Mouse (Mus musculus) heart, embryonic 10.5 days (tissue): Measurements from ENCODE around the gene Ccdc127. TPM values are rescaled to one million over a fixed set of nuclear protein-coding genes. Genes with fewer than 3 reads are reported as not detected.

Experiments
- DNase-seq: peaks from one replicate; pipeline ENCODE4 v3.0.0-alpha.2; 2017; ENCODE audit warnings: low spot score
- H3K27ac ChIP-seq: fragments of 300-500 bp; sonication (generic); 2 replicates; pipeline ENCODE4 v1.5.1; 2016; ENCODE audit warnings: mild to moderate bottlenecking
- H3K27me3 ChIP-seq: fragments of 300-500 bp; sonication (generic); 2 replicates; pipeline ENCODE4 v1.6.1; 2016; ENCODE audit warnings: mild to moderate bottlenecking; ENCODE audit not compliant: poor library complexity, insufficient read depth, severe bottlenecking
- H3K36me3 ChIP-seq: fragments of 300-500 bp; sonication (generic); 2 replicates; pipeline ENCODE4 v1.6.1; 2016; ENCODE audit warnings: mild to moderate bottlenecking, moderate library complexity
- H3K4me1 ChIP-seq: fragments of 300-500 bp; sonication (generic); 2 replicates; pipeline ENCODE4 v1.6.1; 2016; ENCODE audit warnings: mild to moderate bottlenecking
- H3K4me3 ChIP-seq: fragments of 300-500 bp; sonication (generic); 2 replicates; pipeline ENCODE4 v1.5.1; 2016; ENCODE audit warnings: mild to moderate bottlenecking, moderate library complexity
- H3K9me3 ChIP-seq: fragments of 300-500 bp; sonication (generic); 2 replicates; pipeline ENCODE4 v1.6.1; 2016; ENCODE audit warnings: mild to moderate bottlenecking, moderate library complexity
- WGBS: fragments of 180-500 bp; shearing (Covaris S2); methylation state at CpG from one replicate; pipeline ENCODE4 v1.1.7; 2016; 5-methylcytosine and 5-hydroxymethylcytosine counted together
- polyA plus RNA-seq: library from polyadenylated mRNA; unstranded; fragments of >200 nt; fragmentation: Nextera tagmentation; extraction: Ambion mirVana; gene quantifications from 2 replicates; pipeline ENCODE4 v1.2.1, GENCODE M21; 2016

The Ccdc127 gene
- polyA plus RNA-seq: 50.0 and 50.2 TPM in 2 replicates

DNA sequence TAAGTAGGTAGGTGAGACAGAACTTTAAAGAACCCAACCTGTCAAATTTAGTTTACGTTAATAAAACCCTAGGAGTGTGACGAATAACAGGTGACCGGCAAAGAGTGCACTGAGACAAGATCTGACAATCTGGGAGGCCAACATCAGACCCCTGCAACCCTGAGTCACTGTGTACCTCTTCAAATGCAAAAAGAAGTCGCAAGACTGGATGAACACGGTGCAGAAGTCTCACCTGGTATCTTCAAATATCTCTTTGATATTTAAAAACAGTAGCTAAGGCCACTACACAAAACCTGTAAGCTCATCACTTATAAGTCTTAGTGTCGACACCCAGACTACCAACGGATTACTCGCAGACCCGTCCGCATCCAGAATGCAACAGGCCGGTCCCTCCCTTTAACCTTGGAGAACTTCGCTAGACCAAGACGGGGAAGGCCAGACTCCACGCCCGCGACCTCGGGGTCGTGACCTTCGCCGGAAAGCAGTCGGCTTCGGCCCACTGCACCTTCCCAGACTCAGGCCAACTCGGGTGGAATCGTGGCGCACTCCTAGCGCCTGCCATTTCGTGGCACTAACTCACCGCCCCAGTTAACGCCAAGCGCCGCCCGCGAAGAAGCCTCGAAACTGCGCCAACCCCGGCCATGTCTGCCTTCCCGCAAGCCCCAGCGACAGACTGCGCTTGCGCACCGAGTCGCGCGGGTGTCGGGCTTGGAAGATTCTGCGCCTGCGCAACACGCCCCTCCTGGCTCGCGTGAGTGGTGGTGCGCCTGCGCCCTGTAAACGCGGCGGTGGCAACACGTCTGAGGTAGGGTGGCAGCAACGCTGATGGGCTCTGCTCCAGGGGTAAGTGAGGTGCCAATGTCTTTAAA lies at the start of gene Ccdc127, which contains the start of gene Sdha:
Ccdc127 (plus strand) TSS at position 744 of the 869 bp plus-strand sequence.
Sdha (minus strand) TSS at position 715 of the 869 bp plus-strand sequence.
- peaks cover 15% of the 10 kb centered on the region for H3K4me1 ChIP-seq
- peak; percentile 98 for DNase-seq
- H3K27ac ChIP-seq: peak within 1 kb of the TSS; percentile 99
- 2% methylated on average over 57 of the region's 57 CpGs for WGBS
- H3K4me3 ChIP-seq: peak within 1 kb of the TSS; percentile 77
- no peaks in the 10 kb centered on the region for H3K27me3 ChIP-seq
- peaks cover 20% of the 10 kb centered on the region for H3K36me3 ChIP-seq
- H3K9me3 ChIP-seq: no peaks in the 10 kb centered on the region

GRCm38 (mm10) chr13:74300925-74301606 lies 49.0 kb upstream of the Ccdc127 start:
- Histone ChIP-seq H3K4me1 (no peaks in the 10 kb centered on the region), H3K36me3 (peaks cover 39% of the 10 kb centered on the region), H3K27me3 (no peaks in the 10 kb centered on the region), H3K4me3 (no peak overlapping the region), H3K27ac (no peak overlapping the region), H3K9me3 (no peaks in the 10 kb centered on the region)
- DNase-seq: peak; percentile 83
- 41% methylated on average over 4 of the region's 4 CpGs for WGBS

GRCm38 (mm10) chr13:74301607-74301984 lies 48.5 kb upstream of the Ccdc127 start:
- Histone ChIP-seq H3K9me3 (no peaks in the 10 kb centered on the region), H3K27ac (no peak overlapping the region), H3K4me1 (no peaks in the 10 kb centered on the region), H3K36me3 (peaks cover 44% of the 10 kb centered on the region), H3K27me3 (no peaks in the 10 kb centered on the region), H3K4me3 (no peak overlapping the region)
- 71% methylated on average over 6 of the region's 6 CpGs for WGBS
- DNase-seq: no peak

DNA sequence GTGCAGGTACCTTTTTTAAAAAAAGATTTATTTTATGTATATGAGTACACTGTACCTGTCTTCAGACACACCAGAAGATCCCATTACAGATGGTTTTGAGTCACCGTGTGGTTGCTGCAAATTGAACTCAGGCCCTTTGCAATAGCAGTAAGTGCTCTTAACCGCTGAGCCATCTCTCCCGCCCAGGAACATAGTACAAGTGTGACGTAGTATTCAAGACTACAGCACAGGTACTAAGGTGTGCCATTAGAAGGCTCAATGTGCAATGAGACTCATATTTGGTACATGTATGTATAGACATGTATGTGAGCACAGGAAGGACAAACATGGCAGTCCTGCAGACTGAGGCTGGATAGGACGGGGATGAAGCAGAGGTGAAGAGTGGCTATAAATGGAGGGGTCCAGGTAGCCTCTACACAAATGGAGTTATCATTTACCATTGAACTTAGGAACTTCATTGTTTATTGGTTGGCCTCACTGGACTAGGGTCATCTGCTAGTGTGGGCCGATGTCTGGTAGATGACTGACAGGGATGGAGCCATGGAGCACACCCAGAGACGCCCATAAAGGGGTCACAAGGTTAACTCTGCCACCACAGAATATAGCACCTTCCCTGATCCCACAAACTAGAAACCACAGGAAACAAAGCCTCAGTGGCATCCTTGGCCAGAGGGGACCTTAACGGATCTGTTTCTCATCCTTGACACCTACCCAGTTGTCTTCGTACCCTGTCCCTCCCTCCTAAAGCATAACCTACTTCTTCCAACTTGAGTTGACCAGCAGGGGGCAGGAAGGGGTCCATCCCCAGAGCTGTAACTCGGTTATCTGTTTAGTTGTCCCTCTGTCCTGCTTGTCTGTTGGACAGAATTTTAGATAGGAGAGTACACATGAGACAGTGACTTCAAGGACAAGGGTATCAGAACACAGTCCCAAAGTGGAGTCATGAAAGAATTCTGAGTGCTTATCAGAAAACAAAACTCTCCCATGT lies 47.8 kb upstream of the Ccdc127 start:
- H3K36me3 ChIP-seq: peaks cover 51% of the 10 kb centered on the region
- no peaks in the 10 kb centered on the region for H3K4me1 ChIP-seq
- H3K9me3 ChIP-seq: no peaks in the 10 kb centered on the region
- WGBS: 83% methylated on average over 10 of the region's 10 CpGs
- H3K4me3 ChIP-seq: no peak overlapping the region
- DNase-seq: no peak
- no peaks in the 10 kb centered on the region for H3K27me3 ChIP-seq
- no peak overlapping the region for H3K27ac ChIP-seq

DNA sequence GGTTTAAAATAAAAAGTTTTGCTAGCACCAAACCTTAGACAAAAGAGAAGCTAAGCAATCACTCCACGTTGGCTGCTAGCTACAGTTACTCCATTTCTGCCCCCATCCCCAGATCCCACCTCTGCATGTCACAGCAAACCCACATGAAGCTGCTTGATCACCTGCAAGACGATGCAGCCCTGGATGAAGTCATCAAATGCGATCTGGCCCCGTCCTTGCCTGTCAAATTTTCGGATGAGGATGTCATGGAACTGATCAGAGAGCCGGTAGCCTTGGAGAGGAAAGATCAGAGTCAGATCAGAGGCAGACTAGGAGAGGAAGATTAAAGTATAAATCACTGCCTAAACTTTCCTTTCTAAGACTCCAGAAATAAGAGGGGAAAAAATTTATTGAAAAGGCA lies 44.7 kb upstream of the Ccdc127 start:
- DNase-seq: no peak
- WGBS: 86% methylated on average over 6 of the region's 6 CpGs
- no peaks in the 10 kb centered on the region for H3K9me3 ChIP-seq
- H3K4me3 ChIP-seq: no peak overlapping the region
- H3K27me3 ChIP-seq: no peaks in the 10 kb centered on the region
- no peaks in the 10 kb centered on the region for H3K4me1 ChIP-seq
- no peak overlapping the region for H3K27ac ChIP-seq
- H3K36me3 ChIP-seq: peaks cover 78% of the 10 kb centered on the region

- 94% methylated on average over 1 of the region's 1 CpGs for WGBS
Observed at GRCm38 (mm10) chr13:74305780-74306179, 44.3 kb upstream of the Ccdc127 start.

DNA sequence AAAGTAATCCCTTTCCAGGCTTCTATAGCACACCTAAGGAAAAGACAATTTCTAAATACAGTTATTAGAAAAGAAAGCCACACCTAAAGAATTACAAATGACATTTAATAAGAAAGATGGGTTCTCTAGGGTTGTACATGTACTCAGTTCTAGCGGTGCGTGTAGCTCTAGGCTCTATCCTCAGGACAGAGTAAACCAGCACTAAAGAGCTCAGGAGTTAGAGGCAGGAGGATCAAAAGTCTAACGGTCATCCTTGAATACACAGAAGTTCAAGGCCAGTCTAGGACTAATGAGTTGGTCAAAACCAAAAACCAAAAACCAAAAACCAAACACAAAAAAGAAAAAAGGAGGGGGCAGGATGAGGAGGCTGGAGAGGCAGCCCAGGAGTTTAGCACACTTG lies 35.5 kb upstream of the Ccdc127 start:
- Histone ChIP-seq H3K36me3 (peaks cover 21% of the 10 kb centered on the region), H3K27me3 (no peaks in the 10 kb centered on the region), H3K4me1 (peaks cover 11% of the 10 kb centered on the region), H3K4me3 (no peak overlapping the region), H3K9me3 (no peaks in the 10 kb centered on the region), H3K27ac (no peak overlapping the region)
- 97% methylated on average over 3 of the region's 3 CpGs for WGBS
- no peak for DNase-seq

More at GRCm38 (mm10) chr13:74305780-74306179, 44.3 kb upstream of the Ccdc127 start:
- Histone ChIP-seq H3K4me1 (no peaks in the 10 kb centered on the region), H3K27ac (no peak overlapping the region), H3K9me3 (no peaks in the 10 kb centered on the region), H3K36me3 (peaks cover 82% of the 10 kb centered on the region), H3K4me3 (no peak overlapping the region), H3K27me3 (no peaks in the 10 kb centered on the region)
- DNase-seq: no peak

- Histone ChIP-seq H3K27me3 (no peaks in the 10 kb centered on the region), H3K4me3 (peak overlapping the region; percentile 87), H3K4me1 (peaks cover 11% of the 10 kb centered on the region), H3K27ac (no peak overlapping the region; the same call in 1 of the 2 replicates), H3K9me3 (no peaks in the 10 kb centered on the region), H3K36me3 (peaks cover 22% of the 10 kb centered on the region)
- DNase-seq: no peak
- 31% methylated on average over 4 of the region's 4 CpGs for WGBS
Observed at GRCm38 (mm10) chr13:74316386-74316785, 33.7 kb upstream of the Ccdc127 start.

DNA sequence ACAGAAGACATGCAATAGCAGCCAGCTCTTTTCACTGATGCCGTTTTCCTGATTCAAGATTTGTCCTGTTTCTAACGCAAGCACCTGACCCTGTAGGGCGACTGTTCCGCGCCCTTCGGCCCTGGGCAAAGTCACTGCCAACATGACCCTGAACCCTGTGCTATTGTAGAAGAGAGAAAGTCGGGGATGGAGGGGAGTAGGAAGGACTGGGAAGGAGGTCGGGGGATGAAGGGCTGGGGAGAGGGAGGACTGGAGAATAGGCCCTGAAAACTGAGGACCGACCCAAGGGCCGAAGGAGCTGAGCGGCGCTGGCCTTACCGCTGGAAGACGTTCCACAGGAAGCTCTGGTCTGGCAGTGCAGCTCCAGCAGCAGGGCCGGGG lies 33.3 kb upstream of the Ccdc127 start:
- 4% methylated on average over 15 of the region's 15 CpGs for WGBS
- Histone ChIP-seq H3K4me1 (peaks cover 11% of the 10 kb centered on the region), H3K36me3 (peaks cover 26% of the 10 kb centered on the region), H3K27ac (peak overlapping the region; percentile 89), H3K4me3 (peak overlapping the region; percentile 87), H3K9me3 (no peaks in the 10 kb centered on the region), H3K27me3 (no peaks in the 10 kb centered on the region)
- no peak for DNase-seq

GRCm38 (mm10) chr13:74317170-74317849 lies 32.8 kb upstream of the Ccdc127 start, which contains the start of gene Pdcd6:
Gene Pdcd6 (minus strand): TSS chr13:74317580.
- no peaks in the 10 kb centered on the region for H3K9me3 ChIP-seq
- peak within 1 kb of the TSS; percentile 87 for H3K4me3 ChIP-seq
- peaks cover 11% of the 10 kb centered on the region for H3K4me1 ChIP-seq
- WGBS: 1% methylated on average over 36 of the region's 36 CpGs
- H3K36me3 ChIP-seq: peaks cover 31% of the 10 kb centered on the region
- H3K27me3 ChIP-seq: no peaks in the 10 kb centered on the region
- peak; percentile 99 for DNase-seq
- peak within 1 kb of the TSS; percentile 89 for H3K27ac ChIP-seq

- H3K4me3 ChIP-seq: no peak overlapping the region
- H3K9me3 ChIP-seq: no peaks in the 10 kb centered on the region
- H3K4me1 ChIP-seq: no peaks in the 10 kb centered on the region
- no peak overlapping the region for H3K27ac ChIP-seq
- peaks cover 86% of the 10 kb centered on the region for H3K36me3 ChIP-seq
- no peaks in the 10 kb centered on the region for H3K27me3 ChIP-seq
- DNase-seq: no peak
Observed at GRCm38 (mm10) chr13:74329321-74329720, 20.8 kb upstream of the Ccdc127 start.

GRCm38 (mm10) chr13:74341036-74341435 lies 9.1 kb upstream of the Ccdc127 start:
- WGBS: 47% methylated on average over 3 of the region's 3 CpGs
- Histone ChIP-seq H3K36me3 (peaks cover 84% of the 10 kb centered on the region), H3K9me3 (no peaks in the 10 kb centered on the region), H3K4me1 (no peaks in the 10 kb centered on the region), H3K27me3 (no peaks in the 10 kb centered on the region), H3K27ac (no peak overlapping the region), H3K4me3 (no peak overlapping the region)
- DNase-seq: no peak
